Mouse (Mus musculus) stomach, postnatal 0 days (tissue): ENCODE data around the gene Olfr986.

Source experiments
- CTCF ChIP-seq: IDR thresholded peaks from 2 replicates; pipeline ENCODE4 v1.5.1; 2016; ENCODE audit warnings: antibody characterized with exemption, low read depth, mild to moderate bottlenecking, moderate library complexity
- EP300 ChIP-seq: optimal IDR thresholded peaks from 2 replicates; pipeline ENCODE3; 2016; ENCODE audit warnings: antibody characterized with exemption

GRCm38 (mm10) chr9:40192098-40193038 is 11.6 kb downstream of the Olfr986 start, which contains the start of gene Zfp202:
- peak; percentile 60 for TF ChIP-seq CTCF
- TF ChIP-seq EP300 = no peak
